Mouse (Mus musculus): ENCODE measurements around the gene Tmem88. TPM values are rescaled to one million over a fixed set of nuclear protein-coding genes. Genes with fewer than 3 reads are reported as not detected.

Gene Tmem88
- 1 to 10 TPM; 2.6 to 5.0 TPM for total RNA-seq (2021)
- long read RNA-seq, experiment 1, transcript Tmem88-201 (2 exons, 1,582 nt), result major isoform, 6 of 6 reads
- long read RNA-seq, experiment 1, partial matches to known transcripts, result 0 of 6 reads
- long read RNA-seq, experiment 1, other reads (novel, unspliced or antisense), result 0 of 6 reads
- long read RNA-seq, experiment 2, partial matches to known transcripts, result 0 of 1 reads
- long read RNA-seq, experiment 2, other reads (novel, unspliced or antisense), result 1 of 1 reads

DNA sequence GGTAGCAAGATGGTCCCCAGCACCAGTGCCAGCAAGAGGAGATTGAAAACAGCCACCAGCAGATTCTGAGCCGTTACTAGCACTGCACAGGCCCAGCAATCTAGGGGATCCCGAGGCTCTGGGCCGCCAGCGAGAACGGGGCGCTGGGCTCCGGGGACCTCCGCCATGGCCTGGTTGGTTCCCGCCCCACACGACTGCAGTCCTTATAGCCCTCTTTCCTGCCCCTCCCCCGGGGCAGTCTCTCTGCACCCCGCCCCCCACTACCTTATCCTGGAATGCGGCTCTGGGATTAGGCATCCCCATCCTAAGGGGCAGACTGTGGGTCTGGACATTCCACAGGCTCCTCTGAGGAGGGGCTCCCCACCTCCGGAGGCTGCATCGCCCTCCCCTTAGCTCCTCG lies at the start of gene Tmem88:
Gene Tmem88 (minus strand): TSS at position 176 of the 400 bp plus-strand sequence.
- no peak for TF ChIP-seq CTCF (conservative IDR thresholded peaks at IDR 0.05)
- Histone ChIP-seq H3K27ac (peak within 1 kb of the TSS; percentile 98), H3K4me3 (peak within 1 kb of the TSS; percentile 70)
- no peak for DNase-seq (ENCODE audit: low spot score in 2 of 2)

DNA sequence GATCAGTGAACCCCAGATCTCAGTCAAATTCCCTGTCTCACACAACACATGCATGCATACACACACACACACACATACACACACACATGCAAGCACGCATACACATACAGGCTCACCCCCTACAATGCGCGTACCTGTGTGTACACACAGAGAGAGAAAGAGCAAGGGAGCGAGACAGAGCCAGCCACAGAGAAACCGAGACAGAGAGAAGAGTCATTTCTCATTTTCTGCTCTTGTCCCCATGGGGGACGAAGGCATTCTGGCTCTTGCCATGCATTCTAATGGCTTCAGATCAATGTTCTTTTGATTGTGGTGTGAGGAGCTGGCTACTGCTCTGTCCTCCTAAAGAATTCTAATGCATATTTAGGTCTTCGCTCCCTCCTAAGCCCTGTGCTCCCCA lies 49.3 kb upstream of the Tmem88 start:
- no peak overlapping the region for H3K27ac ChIP-seq
- TF ChIP-seq CTCF (conservative IDR thresholded peaks at IDR 0.05), result no peak
- no peak for DNase-seq (ENCODE audit: low spot score in 2 of 2)
- no peak overlapping the region for H3K4me3 ChIP-seq

DNA sequence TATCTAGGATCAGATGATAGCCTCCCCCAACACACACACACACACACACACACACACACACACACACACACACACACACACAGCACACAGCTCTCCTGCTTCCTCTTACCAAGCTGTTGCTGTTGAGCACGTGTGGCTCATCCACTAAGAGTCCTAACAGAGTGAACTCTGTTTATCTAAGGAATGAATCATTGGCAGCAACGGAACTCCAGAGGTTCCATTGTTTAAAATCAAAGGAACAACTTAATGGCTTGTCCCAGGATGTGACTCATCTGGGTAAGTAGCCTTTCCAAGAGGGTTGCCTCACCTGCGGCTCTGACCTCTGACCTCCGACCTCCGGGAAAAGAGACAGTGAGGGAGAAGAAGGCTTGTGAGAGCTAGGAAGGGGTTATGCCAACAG lies 45.3 kb upstream of the Tmem88 start:
- TF ChIP-seq CTCF (conservative IDR thresholded peaks at IDR 0.05), result no peak
- DNase-seq (ENCODE audit: low spot score in 2 of 2), result no peak
- H3K4me3 ChIP-seq, result no peak overlapping the region
- H3K27ac ChIP-seq, result no peak overlapping the region

DNA sequence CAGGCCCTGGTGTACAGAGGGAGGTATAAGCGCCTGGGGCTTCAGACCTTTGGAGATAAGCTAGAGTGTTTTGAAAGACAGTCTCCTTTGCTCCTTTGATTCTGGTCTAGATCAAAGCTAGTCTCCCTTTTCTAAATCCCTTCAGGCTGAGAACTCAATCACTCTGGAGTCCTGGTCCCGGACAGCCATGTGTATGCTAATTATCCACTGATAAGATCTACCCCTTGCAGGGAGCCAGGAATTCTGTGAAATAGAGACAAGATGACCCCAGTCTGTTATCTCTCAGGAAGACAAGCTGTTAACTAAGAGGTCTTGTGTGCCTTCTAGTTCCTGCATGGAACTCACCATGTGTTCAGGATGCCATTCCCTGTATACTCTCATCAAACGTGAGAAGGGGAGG lies 39.3 kb upstream of the Tmem88 start:
- no peak for DNase-seq (ENCODE audit: low spot score in 2 of 2)

DNA sequence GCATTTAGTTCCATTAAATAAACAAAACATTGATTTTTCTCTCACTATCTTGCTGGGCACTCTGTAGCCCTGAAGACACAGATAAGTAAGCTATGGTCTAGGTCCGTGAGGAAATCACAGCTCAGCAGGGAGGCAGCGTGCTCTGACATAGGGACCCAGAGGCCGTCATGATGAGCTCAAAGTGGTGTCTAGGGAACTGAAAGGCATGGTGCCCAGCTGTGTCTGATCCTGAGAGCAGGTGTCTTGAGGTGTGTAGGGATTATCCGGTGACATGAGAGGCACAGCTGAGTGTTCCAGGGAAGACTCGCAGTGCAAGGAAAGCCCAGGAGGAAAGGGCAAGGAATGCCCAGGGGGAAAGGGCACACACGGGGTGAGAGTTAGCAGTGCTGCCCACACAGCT lies 35.2 kb upstream of the Tmem88 start:
- Histone ChIP-seq H3K4me3 (no peak overlapping the region), H3K27ac (no peak overlapping the region)
- no peak for TF ChIP-seq CTCF (conservative IDR thresholded peaks at IDR 0.05)
- DNase-seq (ENCODE audit: low spot score in 2 of 2), result no peak

More for the DNA sequence above, 39.3 kb upstream of the Tmem88 start:
- Histone ChIP-seq H3K27ac (no peak overlapping the region), H3K4me3 (no peak overlapping the region)
- TF ChIP-seq CTCF (conservative IDR thresholded peaks at IDR 0.05), result no peak

DNA sequence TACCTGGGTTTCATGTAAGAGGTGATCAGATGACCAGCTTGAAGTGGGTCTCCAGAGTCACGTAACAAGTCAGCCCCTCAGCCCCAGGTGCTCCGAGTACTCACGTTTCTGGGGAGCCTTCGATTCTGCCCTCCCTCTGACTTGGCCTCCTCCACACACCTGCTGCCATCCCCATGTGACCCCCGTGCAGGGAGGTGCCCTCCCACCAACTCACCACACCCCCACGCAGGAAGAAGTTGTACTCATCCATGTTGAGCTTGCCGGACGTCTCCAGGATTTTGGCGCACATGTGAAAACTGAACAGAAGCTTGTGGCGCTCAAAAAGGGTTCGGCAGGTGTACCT lies 34.6 kb upstream of the Tmem88 start:
- DNase-seq (ENCODE audit: low spot score in 2 of 2), result no peak
- TF ChIP-seq CTCF (conservative IDR thresholded peaks at IDR 0.05), result no peak
- Histone ChIP-seq H3K4me3 (no peak overlapping the region), H3K27ac (no peak overlapping the region)

DNA sequence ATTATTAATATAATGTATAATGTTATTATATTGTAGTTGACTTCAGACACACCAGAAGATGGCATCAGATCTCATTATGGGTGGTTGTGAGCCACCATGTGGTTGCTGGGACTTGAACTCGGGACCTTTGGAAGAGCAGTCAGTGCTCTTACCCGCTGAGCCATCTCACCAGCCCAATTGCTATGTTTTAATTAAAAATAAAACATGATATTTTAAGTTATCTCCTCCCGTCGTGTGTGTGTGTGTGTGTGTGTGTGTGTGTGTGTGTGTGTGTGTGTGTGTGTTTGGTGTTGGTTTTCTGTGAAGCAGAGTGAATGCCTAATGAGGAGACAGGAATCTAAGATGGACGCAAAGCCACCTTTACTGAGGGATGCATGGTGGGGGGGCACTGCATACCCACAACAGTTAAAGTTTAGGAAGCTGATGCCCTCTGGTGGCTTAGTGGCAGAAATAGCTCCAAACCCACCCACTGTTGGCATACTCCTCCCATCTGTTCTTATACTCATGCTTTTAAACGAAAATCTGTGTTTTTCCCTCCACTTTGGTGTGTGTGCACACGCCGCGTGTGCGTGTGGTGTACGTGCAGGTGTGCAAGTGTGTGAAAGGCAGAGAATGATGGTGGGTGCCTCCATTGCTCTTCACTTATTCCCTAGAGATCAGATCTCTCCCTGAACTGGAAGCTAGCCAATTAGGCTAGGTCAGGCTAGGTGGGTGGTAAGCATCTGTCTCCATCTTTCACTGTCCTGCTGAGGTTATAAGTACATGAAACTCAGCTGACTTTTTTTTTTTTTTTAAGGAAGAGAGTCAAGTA lies 34.0 kb upstream of the Tmem88 start:
- peak; percentile 81 for TF ChIP-seq CTCF (conservative IDR thresholded peaks at IDR 0.05)
- no peak overlapping the region for H3K4me3 ChIP-seq
- peak; percentile 73 to 85 for DNase-seq (ENCODE audit: low spot score in 2 of 2)
- no peak overlapping the region for H3K27ac ChIP-seq

DNA sequence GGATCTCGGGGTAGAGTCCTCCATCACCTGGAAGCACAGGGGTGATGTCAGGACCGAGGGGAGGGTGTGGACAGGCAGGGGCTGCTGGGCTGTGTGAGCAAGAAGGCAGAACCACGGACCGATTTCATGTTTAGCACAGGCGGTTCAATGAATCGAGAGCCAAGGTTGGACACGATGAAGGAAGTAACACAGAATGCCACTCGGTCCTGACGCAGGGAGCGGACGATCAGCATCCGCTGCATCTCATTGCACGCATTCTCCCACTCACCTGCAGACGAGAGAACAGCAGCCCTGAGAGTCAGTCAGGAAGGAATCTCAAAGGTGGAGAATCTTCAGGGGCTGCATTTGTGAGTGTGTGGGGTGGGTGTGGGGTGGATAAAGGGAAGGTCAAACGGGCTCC lies 32.6 kb upstream of the Tmem88 start:
- H3K4me3 ChIP-seq, result no peak overlapping the region
- no peak for TF ChIP-seq CTCF (conservative IDR thresholded peaks at IDR 0.05)
- H3K27ac ChIP-seq, result no peak overlapping the region
- no peak for DNase-seq (ENCODE audit: low spot score in 2 of 2)

DNA sequence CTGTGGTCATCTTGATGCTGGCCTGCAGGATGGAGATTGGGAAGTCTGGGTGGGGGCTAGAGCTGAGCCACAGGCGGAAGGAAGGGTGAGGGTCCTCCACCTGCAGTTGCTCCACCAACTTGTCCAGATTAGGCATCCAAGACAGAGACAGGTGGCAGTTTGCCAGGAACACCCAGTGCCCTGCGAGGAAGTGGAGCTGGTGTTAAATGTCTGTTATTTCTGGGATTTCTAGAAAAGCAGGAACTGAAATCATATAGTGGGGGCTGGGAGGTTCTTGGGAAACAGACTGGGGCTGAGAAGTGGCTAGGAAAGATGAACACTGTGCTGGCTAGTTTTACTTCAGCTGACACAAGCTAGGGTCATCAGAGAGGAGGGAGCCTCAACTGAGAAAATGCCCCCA lies 31.3 kb upstream of the Tmem88 start:
- H3K27ac ChIP-seq, result no peak overlapping the region
- no peak overlapping the region for H3K4me3 ChIP-seq
- no peak for DNase-seq (ENCODE audit: low spot score in 2 of 2)
- no peak for TF ChIP-seq CTCF (conservative IDR thresholded peaks at IDR 0.05)

DNA sequence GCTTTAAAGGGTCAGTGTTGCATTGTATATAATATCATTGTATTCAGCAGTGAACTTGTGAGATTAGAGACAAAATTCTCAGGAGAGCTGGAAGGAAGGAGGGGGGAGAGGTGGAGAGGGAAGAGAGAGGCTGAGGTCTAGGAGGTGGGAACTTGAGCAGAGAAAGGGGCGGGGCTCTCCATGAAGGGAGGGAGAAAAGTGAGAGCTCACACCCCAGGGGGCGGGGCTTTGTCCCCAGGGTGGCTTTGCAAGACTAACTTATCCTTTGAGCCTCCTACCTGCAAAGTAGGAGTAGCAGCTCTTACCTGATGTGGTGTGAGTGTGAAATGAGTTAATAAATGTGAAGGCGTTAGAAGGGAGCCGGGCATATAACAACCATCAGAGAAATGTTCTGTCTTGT lies 30.7 kb upstream of the Tmem88 start:
- Histone ChIP-seq H3K4me3 (no peak overlapping the region), H3K27ac (no peak overlapping the region)
- DNase-seq (ENCODE audit: low spot score in 2 of 2), result no peak
- no peak for TF ChIP-seq CTCF (conservative IDR thresholded peaks at IDR 0.05)

DNA sequence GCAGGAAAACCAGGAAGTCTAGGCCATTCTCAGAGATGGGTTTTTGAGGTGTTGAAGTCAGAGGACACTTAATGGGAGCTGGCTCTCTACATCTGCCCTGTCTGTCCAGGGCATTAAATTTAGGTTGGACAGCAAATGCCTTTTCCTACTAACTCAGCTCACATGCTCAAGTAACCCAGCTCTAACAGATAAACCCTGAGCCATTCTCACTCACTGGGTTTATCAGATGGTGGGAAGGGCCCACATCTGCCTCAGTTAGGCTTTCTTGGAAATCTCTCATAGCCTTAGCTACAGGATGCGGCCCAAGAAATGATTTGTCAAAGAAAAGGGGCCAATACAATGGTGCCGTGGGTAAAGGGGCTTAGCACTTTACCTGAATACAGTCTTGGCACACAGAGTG lies 28.2 kb upstream of the Tmem88 start:
- Histone ChIP-seq H3K27ac (no peak overlapping the region), H3K4me3 (no peak overlapping the region)
- no peak for DNase-seq (ENCODE audit: low spot score in 2 of 2)
- no peak for TF ChIP-seq CTCF (conservative IDR thresholded peaks at IDR 0.05)

DNA sequence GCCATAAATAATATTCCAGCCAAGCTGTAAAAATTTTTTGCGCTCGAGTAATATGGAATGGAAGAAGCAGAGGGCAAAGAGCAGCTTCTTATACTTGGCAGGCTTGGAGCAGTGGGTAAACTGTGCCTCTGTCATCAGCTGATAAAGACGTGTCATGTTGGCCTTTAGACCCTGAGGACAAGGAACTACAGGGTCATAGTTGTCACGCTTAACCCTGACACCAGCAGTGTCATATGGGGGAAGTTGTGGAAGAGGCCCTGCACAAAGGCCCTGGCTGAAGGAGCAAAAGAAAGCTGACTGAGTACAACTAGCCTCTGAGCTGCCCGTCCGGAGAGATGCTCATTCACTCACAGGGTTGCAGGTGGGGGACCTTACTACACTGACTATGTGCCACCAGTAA lies 25.9 kb upstream of the Tmem88 start:
- Histone ChIP-seq H3K27ac (no peak overlapping the region), H3K4me3 (no peak overlapping the region)
- TF ChIP-seq CTCF (conservative IDR thresholded peaks at IDR 0.05), result no peak
- DNase-seq (ENCODE audit: low spot score in 2 of 2), result no peak

DNA sequence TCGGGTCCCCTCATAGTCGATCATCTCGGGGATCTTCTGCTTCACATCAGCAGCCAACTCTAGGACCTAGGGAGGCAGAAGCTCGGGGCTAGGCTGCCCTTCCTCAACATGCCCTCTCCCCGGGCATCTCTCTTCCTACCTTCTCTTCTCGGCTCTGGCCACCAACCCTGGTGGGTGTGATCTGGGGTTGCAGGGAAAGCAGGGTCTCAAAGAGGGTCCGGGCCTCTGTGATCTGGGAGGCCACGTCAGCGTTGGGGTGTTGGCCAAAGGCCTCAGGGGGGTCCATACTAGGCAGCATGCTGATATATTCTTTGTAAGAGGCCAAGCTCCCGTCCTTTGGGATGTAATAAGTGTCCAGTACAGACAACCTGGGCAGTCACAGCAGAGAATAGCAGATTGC lies 24.8 kb upstream of the Tmem88 start:
- H3K27ac ChIP-seq, result no peak overlapping the region
- no peak overlapping the region for H3K4me3 ChIP-seq
- no peak for TF ChIP-seq CTCF (conservative IDR thresholded peaks at IDR 0.05)
- DNase-seq (ENCODE audit: low spot score in 2 of 2), result no peak

Data from layer of hippocampus, adult 2 months (tissue).